Mouse (Mus musculus) thymus, adult 2 months (tissue): ENCODE measurements around the gene Sp3. TPM values are rescaled to one million over a fixed set of nuclear protein-coding genes. Genes with fewer than 3 reads are reported as not detected.

Source experiments
- DNase-seq: peaks from one replicate; pipeline ENCODE4 v3.0.0; 2021
- H3K27ac ChIP-seq: fragments of 200-500 bp; 2 replicates; pipeline ENCODE4 v1.5.1; 2012; ENCODE audit warnings: low read length, control low read depth; ENCODE audit not compliant: control insufficient read depth, insufficient read depth
- H3K27me3 ChIP-seq: fragments of 200-500 bp; 2 replicates; pipeline ENCODE4 v1.6.1; 2012; ENCODE audit warnings: mild to moderate bottlenecking, low read length, moderate library complexity, mixed read lengths; ENCODE audit not compliant: control insufficient read depth, insufficient read depth
- H3K36me3 ChIP-seq: fragments of 200-500 bp; 2 replicates; pipeline ENCODE4 v1.6.1; 2012; ENCODE audit warnings: mild to moderate bottlenecking, low read length, moderate library complexity; ENCODE audit not compliant: control insufficient read depth, insufficient read depth
- H3K4me1 ChIP-seq: fragments of 200-500 bp; replicated peaks from 2 replicates; pipeline ENCODE4 v1.6.1; 2012; ENCODE audit warnings: low read length; ENCODE audit not compliant: control insufficient read depth, insufficient read depth
- H3K4me3 ChIP-seq: fragments of 200-500 bp; 2 replicates; pipeline ENCODE4 v1.5.1; 2012; ENCODE audit warnings: mild to moderate bottlenecking, low read length, control low read depth, moderate library complexity; ENCODE audit not compliant: control insufficient read depth, insufficient read depth
- CTCF ChIP-seq: fragments of 200-500 bp; IDR thresholded peaks from 2 replicates; pipeline ENCODE4 v1.5.1; 2012; ENCODE audit warnings: mild to moderate bottlenecking, control low read depth, low read length, moderate library complexity, borderline replicate concordance; ENCODE audit not compliant: control insufficient read depth, poor library complexity, insufficient read depth; ENCODE audit errors: extremely low read depth
- POLR2A ChIP-seq: fragments of 200-500 bp; IDR thresholded peaks from 2 replicates; pipeline ENCODE4 v1.6.1; 2012; ENCODE audit warnings: mild to moderate bottlenecking, low read length, control low read depth, moderate library complexity; ENCODE audit not compliant: control insufficient read depth, poor library complexity, insufficient read depth; ENCODE audit errors: extremely low read depth
- WGBS: fragments of 180-500 bp; shearing (Covaris S2); methylation state at CpG from one replicate; pipeline ENCODE4 v1.1.7; 2018; 5-methylcytosine and 5-hydroxymethylcytosine counted together
- polyA plus RNA-seq: library from polyadenylated mRNA; depleted of rRNA; stranded (reverse); fragments of >200 nt; gene quantifications from 2 replicates; pipeline ENCODE4 v1.2.3, GENCODE M21; 2012

Sp3 gene
- polyA plus RNA-seq, 1 experiment = 39.4 TPM

DNA sequence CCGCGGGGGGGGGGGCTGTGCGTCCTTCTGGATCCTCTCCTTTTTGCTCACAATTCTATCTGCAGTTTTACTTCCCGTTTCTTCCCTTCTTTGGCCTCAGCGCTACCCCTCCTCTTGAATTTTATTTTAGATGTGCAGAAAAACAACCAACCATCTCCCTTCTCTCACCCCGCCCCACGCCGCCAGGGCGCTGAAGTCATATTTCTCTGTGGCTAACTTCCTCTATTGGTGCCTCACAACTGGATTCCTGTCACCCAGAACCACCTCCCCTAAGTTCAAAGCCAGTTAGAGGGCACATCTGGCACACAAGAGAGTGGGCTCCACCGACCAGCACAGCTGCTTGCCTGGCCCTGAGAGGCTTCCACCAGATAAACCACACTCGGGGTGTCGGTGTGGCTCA lies 22.8 kb upstream of the Sp3 start:
- Histone ChIP-seq H3K4me3 (peak overlapping the region; percentile 40), H3K27me3 (no peaks in the 10 kb centered on the region), H3K4me1 (peaks cover 35% of the 10 kb centered on the region), H3K27ac (peak overlapping the region; percentile 96), H3K36me3 (no peaks in the 10 kb centered on the region)
- 3% methylated on average over 12 of the region's 12 CpGs for whole genome bisulfite sequencing
- TF ChIP-seq CTCF = no peak
- TF ChIP-seq POLR2A = no peak
- DNase-seq = peak; percentile 80

DNA sequence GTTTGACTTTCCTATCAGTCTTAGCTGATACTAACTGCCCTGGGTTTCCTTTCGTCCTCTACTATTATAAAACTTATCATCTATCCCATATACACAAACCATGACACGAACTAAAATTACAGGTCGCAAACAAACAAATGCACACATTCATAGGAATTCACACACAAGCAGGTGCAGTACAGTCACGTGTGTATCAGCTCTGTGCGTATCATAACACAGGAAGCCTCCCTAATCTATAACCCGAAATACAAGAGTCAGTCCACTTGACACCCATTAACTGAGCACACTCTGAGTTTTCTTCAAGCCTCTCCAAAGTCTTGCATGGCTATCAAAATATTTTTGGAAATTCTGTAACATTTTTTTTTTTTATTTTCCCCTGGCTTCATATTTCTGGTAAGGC lies 22.2 kb upstream of the Sp3 start:
- no peaks in the 10 kb centered on the region for H3K36me3 ChIP-seq
- no peaks in the 10 kb centered on the region for H3K27me3 ChIP-seq
- TF ChIP-seq CTCF = no peak
- TF ChIP-seq POLR2A = no peak
- 37% methylated on average over 6 of the region's 6 CpGs for WGBS
- H3K4me3 ChIP-seq = no peak overlapping the region
- peaks cover 39% of the 10 kb centered on the region for H3K4me1 ChIP-seq
- no peak for DNase-seq
- H3K27ac ChIP-seq = no peak overlapping the region; the same call in 1 of the 2 replicates

GRCm38 (mm10) chr2:73001994-73002393 lies 21.7 kb upstream of the Sp3 start:
- 73% methylated on average over 5 of the region's 5 CpGs for WGBS
- TF ChIP-seq POLR2A (no peak), CTCF (no peak)
- H3K4me3 ChIP-seq = no peak overlapping the region
- DNase-seq = no peak
- no peaks in the 10 kb centered on the region for H3K36me3 ChIP-seq
- H3K27me3 ChIP-seq = no peaks in the 10 kb centered on the region
- H3K4me1 ChIP-seq = peaks cover 41% of the 10 kb centered on the region
- H3K27ac ChIP-seq = peak overlapping the region; percentile 86

GRCm38 (mm10) chr2:73000194-73000593 lies 19.9 kb upstream of the Sp3 start:
- WGBS = 46% methylated on average over 8 of the region's 8 CpGs
- H3K4me1 ChIP-seq = peaks cover 47% of the 10 kb centered on the region
- no peak for DNase-seq
- no peaks in the 10 kb centered on the region for H3K36me3 ChIP-seq
- TF ChIP-seq CTCF (no peak), POLR2A (no peak)
- H3K4me3 ChIP-seq = no peak overlapping the region
- no peak overlapping the region for H3K27ac ChIP-seq
- no peaks in the 10 kb centered on the region for H3K27me3 ChIP-seq

DNA sequence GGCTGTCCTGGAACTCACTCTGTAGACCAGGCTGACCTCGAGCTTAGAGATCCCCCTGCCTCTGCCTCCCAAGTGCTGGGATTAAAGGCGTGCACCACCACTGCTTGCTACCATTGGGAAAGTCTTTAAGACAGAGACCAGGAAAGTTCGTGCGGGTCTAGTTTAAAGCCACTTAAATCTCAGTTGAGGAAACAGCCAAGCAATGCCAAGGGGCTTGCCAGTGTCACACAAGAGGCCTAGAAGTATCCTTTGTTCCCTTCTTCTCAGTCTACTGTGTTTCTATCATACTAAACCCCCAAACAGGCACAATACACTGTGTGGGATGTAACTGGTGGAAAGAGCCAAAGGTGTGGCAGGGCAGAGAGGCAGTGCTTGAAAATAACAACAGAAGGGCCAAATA lies 17.3 kb upstream of the Sp3 start:
- DNase-seq = no peak
- TF ChIP-seq POLR2A (no peak), CTCF (no peak)
- H3K4me3 ChIP-seq = no peak overlapping the region
- WGBS = 92% methylated on average over 4 of the region's 4 CpGs
- no peaks in the 10 kb centered on the region for H3K27me3 ChIP-seq
- H3K27ac ChIP-seq = no peak overlapping the region; the same call in 1 of the 2 replicates
- H3K4me1 ChIP-seq = peaks cover 32% of the 10 kb centered on the region
- no peaks in the 10 kb centered on the region for H3K36me3 ChIP-seq

DNA sequence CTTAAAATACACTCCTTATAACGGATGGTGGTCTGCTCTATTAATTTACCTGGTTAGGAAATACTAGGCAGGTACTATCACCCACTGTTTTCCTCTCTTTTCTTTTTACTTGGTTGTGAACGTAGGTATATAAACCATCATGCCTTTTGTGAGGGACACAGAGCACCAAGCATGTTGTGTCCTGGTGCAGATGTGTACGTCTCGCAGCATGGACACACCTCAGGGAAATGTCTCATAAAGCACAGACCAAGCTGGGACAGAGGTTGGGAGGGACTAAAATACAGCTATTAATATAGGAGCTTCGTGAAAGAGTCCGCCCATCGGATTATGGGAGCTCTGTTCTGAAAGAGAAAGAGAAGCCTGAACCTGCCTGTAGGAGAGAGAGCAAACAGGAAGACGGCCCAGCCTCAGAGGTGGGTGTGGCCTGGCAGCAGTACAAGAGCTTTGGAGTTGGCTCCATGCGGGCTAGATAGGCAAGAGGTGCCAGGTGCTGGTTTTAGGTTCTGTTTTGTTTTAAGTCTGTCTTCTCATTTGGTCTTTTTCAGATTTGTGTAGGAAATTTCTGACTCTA lies 16.6 kb upstream of the Sp3 start:
- peak overlapping the region; percentile 65 for H3K27ac ChIP-seq
- no peaks in the 10 kb centered on the region for H3K27me3 ChIP-seq
- H3K4me3 ChIP-seq = peak overlapping the region; percentile 32; the same call in 1 of the 2 replicates
- 13% methylated on average over 9 of the region's 9 CpGs for WGBS
- TF ChIP-seq CTCF = no peak
- TF ChIP-seq POLR2A = no peak
- no peaks in the 10 kb centered on the region for H3K36me3 ChIP-seq
- peak; percentile 83 for DNase-seq
- H3K4me1 ChIP-seq = peaks cover 28% of the 10 kb centered on the region

GRCm38 (mm10) chr2:72995346-72996097 lies 15.3 kb upstream of the Sp3 start:
- Histone ChIP-seq H3K27ac (peak overlapping the region; percentile 84), H3K27me3 (no peaks in the 10 kb centered on the region), H3K36me3 (no peaks in the 10 kb centered on the region), H3K4me3 (no peak overlapping the region), H3K4me1 (peaks cover 19% of the 10 kb centered on the region)
- 47% methylated on average over 9 of the region's 9 CpGs for WGBS
- TF ChIP-seq POLR2A = no peak
- TF ChIP-seq CTCF = no peak
- DNase-seq = peak; percentile 39
